Mouse (Mus musculus) stomach, embryonic 14.5 days (tissue): ENCODE measurements at regions not wholly inside any gene's neighbourhood (a gene's known extent, or its start where the extent isn't known, plus 50 kb on each side); places are given as distances from the start of the nearest gene placed in this dataset.

ENCODE experiments used
- ATAC-seq: fragments of 200-750 bp; cut with Nextera tagmentation; 2 replicates; pipeline ENCODE4 v1.8.0; 2017; ENCODE audit warnings: low read depth, moderate TSS enrichment; ENCODE audit not compliant: insufficient number of reproducible peaks, insufficient read depth, low FRiP score
- H3K27ac ChIP-seq: fragments of 300-500 bp; sonication (generic); 2 replicates; pipeline ENCODE4 v1.5.1; 2014; ENCODE audit warnings: mild to moderate bottlenecking, low read length, moderate library complexity, mixed read lengths
- H3K27me3 ChIP-seq: fragments of 300-500 bp; sonication (generic); 2 replicates; pipeline ENCODE4 v1.6.1; 2014; ENCODE audit warnings: low read length, control low read depth, mixed read lengths; ENCODE audit not compliant: control insufficient read depth, insufficient read depth
- H3K36me3 ChIP-seq: fragments of 300-500 bp; sonication (generic); 2 replicates; pipeline ENCODE4 v1.6.1; 2014; ENCODE audit warnings: mild to moderate bottlenecking, control low read depth, low read length, moderate library complexity, mixed read lengths; ENCODE audit not compliant: control insufficient read depth, insufficient read depth
- H3K4me1 ChIP-seq: fragments of 300-500 bp; sonication (generic); 2 replicates; pipeline ENCODE4 v1.6.1; 2014; ENCODE audit warnings: low read length, control low read depth, mixed read lengths; ENCODE audit not compliant: control insufficient read depth, insufficient read depth
- H3K4me2 ChIP-seq: fragments of 300-500 bp; sonication (generic); replicated peaks from 2 replicates; pipeline ENCODE4 v1.6.1; 2014; ENCODE audit warnings: low read depth, low read length, control low read depth
- H3K4me3 ChIP-seq: fragments of 300-500 bp; sonication (generic); 2 replicates; pipeline ENCODE4 v1.5.1; 2014; ENCODE audit warnings: low read depth, low read length, control low read depth
- H3K9ac ChIP-seq: fragments of 300-500 bp; sonication (generic); replicated peaks from 2 replicates; pipeline ENCODE4 v1.6.1; 2014; ENCODE audit warnings: low read depth, mild to moderate bottlenecking, control low read depth, low read length, moderate library complexity, mixed read lengths
- H3K9me3 ChIP-seq: fragments of 300-500 bp; sonication (generic); 2 replicates; pipeline ENCODE4 v1.6.1; 2016; ENCODE audit warnings: low read depth, low read length, control low read depth; ENCODE audit not compliant: control insufficient read depth
- WGBS: fragments of 180-500 bp; shearing (Covaris S2); extraction: QIAGEN DNeasy Blood & Tissue Kit; methylation state at CpG from one replicate; pipeline ENCODE4 v1.1.7; 2014; 5-methylcytosine and 5-hydroxymethylcytosine counted together

DNA sequence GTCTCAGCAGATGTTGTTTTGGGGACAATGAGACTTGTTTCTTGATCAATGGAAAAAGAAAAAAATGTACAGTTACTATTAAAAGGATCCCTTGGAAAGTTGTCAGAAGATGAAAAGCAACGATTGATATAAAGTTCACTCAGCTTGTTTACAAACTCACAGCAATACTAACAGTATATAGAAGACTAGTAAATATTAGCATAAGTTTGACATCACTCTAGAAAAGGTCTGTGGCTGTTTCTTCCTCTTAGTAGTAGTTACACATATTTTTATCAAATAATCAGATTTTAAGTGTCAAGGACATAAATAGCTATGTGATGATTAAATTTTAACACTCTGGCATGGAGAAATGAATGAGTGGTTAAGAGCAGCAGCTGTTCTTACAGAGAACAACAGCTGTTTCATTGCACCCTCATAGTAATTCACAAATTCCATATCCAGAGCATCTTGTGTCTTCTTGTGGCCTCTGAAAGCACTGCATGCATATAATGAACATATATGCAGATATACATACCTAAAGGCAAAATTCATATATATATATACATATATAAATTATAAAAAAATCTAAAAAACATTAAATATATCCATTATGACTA lies 179.1 kb upstream of the Pcdh10 start:
- Histone ChIP-seq H3K9ac (no peak overlapping the region), H3K36me3 (no peaks in the 10 kb centered on the region), H3K27me3 (no peaks in the 10 kb centered on the region), H3K27ac (no peak overlapping the region), H3K4me2 (no peak overlapping the region), H3K4me3 (no peak overlapping the region), H3K4me1 (no peaks in the 10 kb centered on the region), H3K9me3 (no peaks in the 10 kb centered on the region)
- 59% methylated on average over 1 of the region's 1 CpGs for WGBS
- no peak for ATAC-seq

DNA sequence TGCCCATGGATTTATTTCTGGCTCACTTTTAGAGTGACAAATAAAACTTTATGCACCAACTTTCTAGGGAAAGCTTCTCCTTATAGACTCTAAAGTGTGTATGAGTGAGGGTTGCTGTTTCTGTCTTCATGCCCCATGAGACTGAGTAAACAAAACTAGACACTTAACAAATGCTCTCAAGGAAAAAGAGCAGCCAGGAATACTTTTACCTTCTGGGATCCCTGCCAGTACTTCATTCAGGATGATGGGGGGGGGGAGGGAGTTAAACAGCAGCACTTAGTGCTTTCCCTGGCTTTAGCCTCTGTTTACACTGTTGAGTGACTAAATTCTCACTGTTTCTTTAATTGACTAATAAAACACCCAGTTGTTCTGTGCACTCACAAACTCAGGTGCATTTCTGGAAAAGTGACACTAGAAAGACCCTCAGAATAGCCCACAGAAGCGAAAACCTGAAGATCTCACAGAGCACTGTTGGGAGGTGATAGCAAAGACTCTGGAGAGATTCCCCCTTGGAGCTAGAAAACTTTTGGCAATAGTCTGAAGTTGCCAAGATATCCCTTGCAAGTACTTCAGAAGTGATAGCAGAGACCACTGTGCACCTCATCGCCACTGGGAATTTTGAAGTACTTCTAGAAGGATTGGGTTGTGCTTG lies 173.7 kb upstream of the Pcdh10 start:
- no peaks in the 10 kb centered on the region for H3K4me1 ChIP-seq
- no peaks in the 10 kb centered on the region for H3K27me3 ChIP-seq
- H3K36me3 ChIP-seq, result no peaks in the 10 kb centered on the region
- H3K4me2 ChIP-seq, result no peak overlapping the region
- H3K9ac ChIP-seq, result no peak overlapping the region
- peak overlapping the region; percentile 28; the same call in 1 of the 2 replicates for H3K27ac ChIP-seq
- no peak overlapping the region for H3K4me3 ChIP-seq
- 38% methylated on average over 2 of the region's 2 CpGs for WGBS
- ATAC-seq, result 0 out of 2 replicates have a peak, but pooled peaks have one; percentile 53
- H3K9me3 ChIP-seq, result no peaks in the 10 kb centered on the region

DNA sequence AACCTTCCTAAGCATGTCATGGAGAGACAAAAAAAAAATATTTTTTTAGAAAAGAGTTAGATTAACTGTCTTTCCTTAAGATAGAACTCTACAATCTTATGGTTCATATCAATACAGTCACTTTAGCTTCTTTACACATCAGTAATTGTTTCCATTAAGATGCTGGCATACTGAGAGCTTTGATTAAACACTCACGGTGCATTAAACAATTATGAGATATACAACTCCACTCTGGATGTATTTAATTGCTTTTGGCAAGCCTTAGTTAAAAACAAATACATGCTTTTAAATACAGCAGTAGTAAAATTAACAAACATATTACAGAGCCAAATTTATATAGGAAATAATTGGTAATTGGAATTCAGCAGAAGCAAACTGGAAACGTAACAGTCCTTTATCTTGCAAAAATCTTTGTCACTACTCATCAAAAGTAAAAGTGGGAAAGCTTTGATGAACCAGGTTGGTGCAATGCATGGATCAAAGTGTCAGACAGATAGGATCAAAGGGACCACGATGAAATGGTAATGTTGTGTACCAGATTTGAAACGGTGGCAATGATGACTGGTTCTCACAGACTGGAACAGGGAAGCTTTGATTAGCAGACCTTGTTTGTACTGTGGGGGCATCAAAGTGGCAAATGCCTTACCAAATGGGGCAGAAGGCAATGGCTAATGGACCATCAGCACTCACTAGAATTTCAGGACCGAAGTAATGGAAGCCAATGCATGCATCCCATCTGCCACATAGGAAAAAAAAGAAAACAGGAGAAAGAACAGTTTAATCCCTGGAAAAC lies 146.4 kb upstream of the Pcdh10 start:
- Histone ChIP-seq H3K9ac (no peak overlapping the region), H3K4me1 (no peaks in the 10 kb centered on the region), H3K9me3 (no peaks in the 10 kb centered on the region), H3K4me3 (no peak overlapping the region), H3K27ac (no peak overlapping the region), H3K4me2 (no peak overlapping the region), H3K36me3 (no peaks in the 10 kb centered on the region), H3K27me3 (no peaks in the 10 kb centered on the region)
- WGBS, result 57% methylated on average over 5 of the region's 5 CpGs
- ATAC-seq, result no peak

DNA sequence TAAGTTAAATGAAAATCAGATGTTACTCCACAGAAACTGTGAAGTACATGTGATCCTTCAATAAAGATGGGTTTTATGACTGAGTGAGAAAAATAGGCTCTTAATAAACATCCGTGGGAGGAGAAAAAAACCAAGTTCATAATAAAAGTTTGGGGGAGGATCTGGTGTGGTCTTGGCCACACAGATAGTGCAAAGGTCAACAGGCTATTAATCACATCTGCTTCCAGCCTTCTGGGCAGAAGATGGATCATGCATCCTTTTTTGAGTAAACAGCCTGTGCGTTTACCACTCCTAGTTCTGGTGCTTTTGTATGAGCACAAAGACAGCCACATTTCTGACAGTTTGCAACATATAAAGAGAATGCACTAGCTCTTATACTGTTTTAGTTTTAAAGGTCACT lies 139.7 kb upstream of the Pcdh10 start:
- Histone ChIP-seq H3K4me3 (no peak overlapping the region), H3K9ac (no peak overlapping the region), H3K9me3 (no peaks in the 10 kb centered on the region), H3K4me2 (no peak overlapping the region), H3K27me3 (no peaks in the 10 kb centered on the region), H3K36me3 (no peaks in the 10 kb centered on the region), H3K27ac (no peak overlapping the region), H3K4me1 (no peaks in the 10 kb centered on the region)
- no peak for ATAC-seq
- whole genome bisulfite sequencing, result 23% methylated on average over 2 of the region's 2 CpGs

DNA sequence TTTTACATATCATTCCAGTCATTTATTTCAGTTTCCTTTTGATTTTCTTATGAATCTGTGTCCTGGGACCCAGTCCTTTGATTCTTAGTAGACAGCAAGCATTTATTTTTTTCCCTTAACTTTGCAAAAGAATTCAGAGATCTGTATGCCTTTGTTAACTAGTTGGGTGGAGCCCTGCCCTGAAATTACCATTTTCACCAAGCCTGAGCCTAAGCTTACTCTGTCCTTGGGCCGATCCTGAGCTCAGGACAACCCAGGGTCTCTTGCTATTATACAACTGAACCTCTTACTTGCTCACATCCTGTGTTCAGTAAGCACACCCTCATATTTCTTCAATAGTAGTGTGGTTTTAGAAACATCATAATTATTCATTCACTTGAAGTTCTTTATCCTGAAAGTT lies 132.7 kb upstream of the Pcdh10 start:
- no peak overlapping the region for H3K4me2 ChIP-seq
- no peaks in the 10 kb centered on the region for H3K36me3 ChIP-seq
- ATAC-seq, result no peak
- H3K27ac ChIP-seq, result no peak overlapping the region
- H3K27me3 ChIP-seq, result no peaks in the 10 kb centered on the region
- 83% methylated on average over 1 of the region's 1 CpGs for WGBS
- H3K9ac ChIP-seq, result no peak overlapping the region
- H3K9me3 ChIP-seq, result no peaks in the 10 kb centered on the region
- H3K4me3 ChIP-seq, result no peak overlapping the region
- H3K4me1 ChIP-seq, result no peaks in the 10 kb centered on the region

DNA sequence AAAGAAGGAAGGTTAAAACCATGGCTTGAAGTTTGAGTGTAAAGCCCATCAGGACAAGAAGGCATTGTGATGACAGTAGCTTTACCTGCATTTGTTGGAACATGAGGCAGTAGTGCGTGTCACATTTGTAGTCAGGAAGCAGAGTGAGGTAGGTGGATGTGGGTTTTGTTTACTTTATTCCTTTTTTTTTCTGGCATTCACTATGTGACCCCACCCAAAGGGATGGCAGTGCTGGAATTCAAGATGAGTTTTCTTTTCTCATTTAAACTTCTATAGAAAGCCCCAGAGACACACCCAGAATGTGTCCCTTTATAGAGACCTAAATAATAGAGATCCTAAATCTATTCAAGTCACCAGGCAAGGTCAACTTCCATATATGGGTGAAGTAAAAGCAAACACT lies 131.6 kb upstream of the Pcdh10 start:
- Histone ChIP-seq H3K4me1 (no peaks in the 10 kb centered on the region), H3K4me3 (no peak overlapping the region), H3K9ac (no peak overlapping the region), H3K27ac (no peak overlapping the region), H3K4me2 (no peak overlapping the region), H3K9me3 (no peaks in the 10 kb centered on the region), H3K36me3 (no peaks in the 10 kb centered on the region), H3K27me3 (no peaks in the 10 kb centered on the region)
- 85% methylated on average over 1 of the region's 1 CpGs for WGBS
- no peak for ATAC-seq

DNA sequence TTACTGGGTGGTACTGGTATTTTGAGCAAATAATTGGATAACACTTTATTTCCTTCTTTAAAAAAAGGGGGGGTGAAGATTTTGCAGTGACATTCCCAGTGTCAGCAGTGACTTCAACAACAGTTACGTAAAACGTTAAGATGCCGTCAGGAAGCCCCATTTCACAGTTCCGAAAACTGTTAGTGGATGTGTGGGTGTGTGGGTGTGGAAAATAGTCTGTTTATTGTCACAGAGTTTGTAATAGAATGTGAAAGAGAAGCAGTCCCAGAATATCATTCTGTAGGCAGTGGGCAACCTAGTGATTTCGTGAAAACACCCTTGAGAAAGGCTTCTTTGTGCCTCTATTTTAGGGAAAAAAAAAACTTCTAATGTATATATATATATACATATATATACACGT lies 101.4 kb upstream of the Pcdh10 start:
- Histone ChIP-seq H3K27ac (no peak overlapping the region), H3K27me3 (no peaks in the 10 kb centered on the region), H3K4me3 (no peak overlapping the region), H3K9me3 (no peaks in the 10 kb centered on the region), H3K4me2 (no peak overlapping the region), H3K36me3 (no peaks in the 10 kb centered on the region), H3K9ac (no peak overlapping the region), H3K4me1 (no peaks in the 10 kb centered on the region)
- no peak for ATAC-seq
- WGBS, result 83% methylated on average over 6 of the region's 6 CpGs

DNA sequence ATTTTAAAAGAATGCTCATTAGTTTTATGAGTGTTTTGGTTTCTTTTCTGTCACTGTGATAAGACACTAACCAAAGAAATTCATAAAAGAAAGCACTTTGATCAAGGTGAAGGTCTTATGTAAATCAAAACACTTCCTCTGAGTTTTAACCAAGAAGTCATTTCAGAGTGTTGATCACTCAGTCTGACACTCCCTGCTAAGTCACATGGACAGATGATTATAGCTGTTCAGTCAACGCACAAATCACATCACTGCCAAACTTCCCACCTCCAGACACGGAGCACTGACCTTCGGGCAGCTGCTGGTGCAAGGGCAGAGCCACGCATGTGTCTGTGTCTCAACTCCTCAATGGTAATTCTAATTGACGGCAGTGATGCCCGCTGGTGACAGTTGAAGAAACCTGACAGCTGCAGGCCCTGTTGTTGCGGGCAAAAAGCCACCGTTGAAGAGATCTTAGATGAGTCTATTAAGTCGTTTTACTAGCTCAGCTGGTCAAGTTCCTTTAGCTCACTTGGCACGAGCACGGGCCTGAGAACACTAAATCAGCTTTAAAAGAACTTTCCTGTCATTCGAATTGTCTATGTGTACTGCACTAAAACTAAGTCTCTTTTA lies 80.8 kb upstream of the Pcdh10 start:
- H3K9ac ChIP-seq, result no peak overlapping the region
- no peak overlapping the region for H3K27ac ChIP-seq
- WGBS, result 63% methylated on average over 12 of the region's 12 CpGs
- no peak for ATAC-seq
- no peak overlapping the region for H3K4me2 ChIP-seq
- H3K4me3 ChIP-seq, result no peak overlapping the region
- H3K36me3 ChIP-seq, result no peaks in the 10 kb centered on the region
- no peaks in the 10 kb centered on the region for H3K4me1 ChIP-seq
- H3K27me3 ChIP-seq, result no peaks in the 10 kb centered on the region
- no peaks in the 10 kb centered on the region for H3K9me3 ChIP-seq
